Mouse (Mus musculus): ENCODE data around the gene Ubxn10. TPM values are rescaled to one million over a fixed set of nuclear protein-coding genes. Genes with fewer than 3 reads are reported as not detected.

Ubxn10 gene
- total RNA-seq (2017): not detected in 2 replicates

DNA sequence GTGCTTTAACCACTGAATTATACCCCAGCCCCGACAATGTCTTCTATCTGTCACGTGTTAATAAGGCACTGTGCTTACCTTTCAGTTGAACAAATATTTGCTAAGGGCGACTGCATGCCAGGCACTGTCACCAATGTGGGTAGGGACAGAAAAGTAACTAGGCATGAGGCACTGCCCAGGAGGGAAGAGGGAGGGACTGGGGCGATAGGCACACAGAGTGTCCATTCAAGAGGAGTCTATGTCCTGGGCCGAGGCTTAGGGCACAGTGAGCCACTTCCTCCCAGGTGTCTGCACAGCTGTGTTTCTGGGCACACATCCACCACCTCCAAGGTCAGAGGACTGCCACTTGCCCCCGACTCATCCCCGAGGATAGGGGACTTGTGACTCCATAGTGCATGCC lies at the start of gene Ubxn10:
Gene Ubxn10, minus strand, starts transcription at position 137 of the 400 bp plus-strand sequence.
- ATAC-seq (replicated peaks in 1 of 2; ENCODE audit: insufficient read depth in 1 of 2, low FRiP score in 2 of 2, low TSS enrichment in 1 of 2, low read depth in 1 of 2, poor library complexity in 2 of 2, severe bottlenecking in 2 of 2): no peak

DNA sequence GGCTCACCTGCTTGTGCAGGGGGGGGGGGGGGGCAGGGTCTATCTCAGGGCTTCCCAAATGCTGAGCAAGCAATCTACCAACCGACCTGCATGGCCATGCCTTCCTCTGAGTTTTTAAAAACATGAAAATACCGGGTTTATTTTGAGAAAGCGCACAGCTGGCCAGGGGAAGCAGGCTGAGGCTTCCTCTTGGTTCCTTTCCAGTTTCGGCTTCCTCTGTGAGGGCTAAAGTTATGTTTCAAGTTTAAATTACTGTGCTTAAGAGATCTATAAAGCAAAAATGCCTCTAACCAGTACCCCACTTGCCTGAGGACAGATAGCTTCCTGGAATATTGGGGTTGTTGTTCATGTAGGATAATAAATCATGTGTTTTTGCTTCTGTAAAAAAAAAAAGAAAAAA lies 49.2 kb upstream of the Ubxn10 start:
- ATAC-seq (replicated peaks in 1 of 2; ENCODE audit: insufficient read depth in 1 of 2, low FRiP score in 2 of 2, low TSS enrichment in 1 of 2, low read depth in 1 of 2, poor library complexity in 2 of 2, severe bottlenecking in 2 of 2): 0 out of 4 replicates have a peak, but pooled peaks of 1 of the 2 experiments have one; percentile 36

DNA sequence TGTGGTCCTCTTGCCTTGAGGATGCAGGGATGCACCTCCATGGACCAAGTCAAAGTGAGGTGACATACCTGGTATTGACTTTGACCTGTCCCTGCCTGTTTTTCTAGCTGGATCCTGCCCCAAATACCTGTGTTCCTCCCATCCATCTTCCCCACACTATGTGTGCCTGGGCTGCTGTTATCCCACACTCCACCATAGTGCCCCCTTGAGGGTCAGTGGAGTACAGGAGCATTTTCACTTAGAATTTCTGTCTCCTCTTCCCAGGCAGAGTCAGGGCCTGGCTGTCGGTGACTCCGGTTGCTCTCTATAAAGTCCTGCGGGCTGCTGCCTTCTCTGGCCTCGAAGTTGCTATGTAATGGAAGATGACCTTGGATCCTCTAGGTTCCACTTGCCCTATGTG lies 48.8 kb upstream of the Ubxn10 start:
- no peak for ATAC-seq (replicated peaks in 1 of 2; ENCODE audit: insufficient read depth in 1 of 2, low FRiP score in 2 of 2, low TSS enrichment in 1 of 2, low read depth in 1 of 2, poor library complexity in 2 of 2, severe bottlenecking in 2 of 2)

DNA sequence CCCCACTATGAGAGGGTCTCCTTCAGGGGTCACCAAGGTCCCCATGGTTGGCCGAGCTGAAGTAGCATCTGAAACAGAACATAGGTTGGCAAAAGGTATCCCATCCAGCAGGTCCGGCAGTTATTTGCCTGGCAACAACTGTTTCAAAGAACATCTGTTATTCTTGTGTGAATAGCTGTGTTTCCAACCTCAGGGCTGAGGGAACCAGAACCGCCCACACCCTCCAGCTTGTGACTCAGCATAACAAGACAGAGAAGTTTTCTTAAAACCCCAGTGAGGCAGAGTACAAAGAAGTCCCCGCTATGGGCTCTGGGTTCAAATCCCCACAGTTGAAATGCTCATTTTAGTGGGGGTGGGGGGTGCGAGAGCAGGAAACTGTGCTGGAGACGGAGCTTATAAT lies 45.1 kb upstream of the Ubxn10 start:
- ATAC-seq (replicated peaks in 1 of 2; ENCODE audit: insufficient read depth in 1 of 2, low FRiP score in 2 of 2, low TSS enrichment in 1 of 2, low read depth in 1 of 2, poor library complexity in 2 of 2, severe bottlenecking in 2 of 2): no peak

DNA sequence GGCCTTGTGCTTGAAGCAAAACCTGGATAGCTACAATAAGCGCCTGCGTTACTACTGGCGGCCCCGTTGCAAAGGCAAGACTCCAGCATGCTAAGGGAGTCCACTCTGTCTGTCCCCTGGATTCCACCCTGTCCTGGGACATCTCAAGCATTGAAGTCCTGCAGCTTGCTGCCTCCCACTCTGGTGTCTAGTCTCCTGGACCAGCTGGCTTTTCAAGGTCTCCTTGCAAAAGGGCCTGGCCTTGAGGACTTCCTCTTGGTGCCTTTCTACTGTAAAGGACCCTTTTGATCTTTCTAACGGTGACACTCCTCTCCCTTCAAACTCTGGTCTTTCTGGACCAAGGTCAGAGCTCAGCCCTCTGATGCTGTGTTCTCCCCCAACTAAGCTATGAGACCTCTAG lies 43.3 kb upstream of the Ubxn10 start:
- ATAC-seq (replicated peaks in 1 of 2; ENCODE audit: insufficient read depth in 1 of 2, low FRiP score in 2 of 2, low TSS enrichment in 1 of 2, low read depth in 1 of 2, poor library complexity in 2 of 2, severe bottlenecking in 2 of 2): no peak

DNA sequence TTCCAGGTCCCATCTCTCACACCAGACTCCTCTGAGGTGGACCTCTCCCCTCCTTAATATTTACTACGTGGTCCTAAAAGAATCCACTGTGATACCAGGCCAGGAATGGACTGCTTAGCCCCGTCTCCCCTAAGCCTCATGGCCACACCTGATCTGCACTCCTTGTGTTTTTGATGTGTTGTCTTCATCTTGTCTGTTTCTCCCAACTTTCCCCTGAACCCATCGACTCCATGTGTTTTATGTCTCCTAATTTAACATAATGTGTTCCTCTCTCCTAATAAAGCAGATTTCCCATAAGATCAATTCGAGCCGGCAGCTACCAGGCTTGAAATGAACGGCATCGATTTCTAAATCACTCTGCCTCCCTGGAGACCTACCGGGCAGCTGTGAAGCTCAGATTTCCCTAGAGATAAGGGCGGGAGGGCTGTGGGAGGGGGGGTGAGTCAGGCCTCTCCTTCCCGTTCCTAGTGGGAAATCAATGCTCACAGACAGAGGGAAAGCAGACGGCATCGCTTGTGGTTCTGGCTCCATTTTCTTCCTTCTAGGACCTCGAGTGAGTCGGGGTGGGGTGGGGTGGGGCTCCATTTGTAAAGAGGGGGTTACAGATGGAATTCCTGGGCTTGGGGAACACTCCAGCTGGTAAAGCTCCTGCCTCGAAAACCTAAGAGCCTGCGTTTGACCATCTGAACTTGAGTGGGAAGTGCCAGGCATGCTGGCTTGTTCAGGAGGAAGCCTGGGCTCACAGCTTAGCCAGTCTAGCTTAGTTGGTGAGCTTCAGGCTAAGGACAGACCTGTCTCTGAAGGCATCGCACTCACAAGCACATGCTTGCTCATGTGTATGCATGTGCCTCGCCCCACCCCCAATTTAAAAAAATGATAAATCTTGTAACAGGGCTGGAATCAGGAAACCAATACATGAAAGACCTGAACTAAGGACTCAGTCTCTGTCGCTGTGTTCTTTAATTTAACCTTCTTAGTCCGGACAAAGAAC lies 40.7 kb upstream of the Ubxn10 start:
- no peak for ATAC-seq (replicated peaks in 1 of 2; ENCODE audit: insufficient read depth in 1 of 2, low FRiP score in 2 of 2, low TSS enrichment in 1 of 2, low read depth in 1 of 2, poor library complexity in 2 of 2, severe bottlenecking in 2 of 2)

DNA sequence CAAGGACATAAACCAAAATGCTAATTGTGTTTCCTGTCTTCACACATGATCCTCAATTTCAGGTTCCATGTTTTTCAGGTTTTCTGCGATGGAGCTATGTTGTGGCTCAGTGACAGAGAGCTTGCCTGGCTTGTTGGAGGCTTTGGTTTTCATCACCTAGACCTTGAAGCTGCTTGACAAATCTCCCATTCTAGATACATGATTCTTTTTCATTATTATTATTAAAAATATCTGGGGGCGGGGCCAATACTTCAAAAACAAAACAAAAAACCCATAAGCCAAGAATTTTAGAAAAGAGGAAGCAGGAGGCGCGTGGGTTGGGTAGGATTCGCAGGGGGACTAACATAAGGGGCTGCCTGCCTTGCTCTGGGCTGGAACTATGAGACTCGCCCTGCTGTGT lies 38.5 kb upstream of the Ubxn10 start, which contains the start of gene Pla2g2d:
Gene Pla2g2d, plus strand, starts transcription at position 301 of the 400 bp plus-strand sequence.
- ATAC-seq (replicated peaks in 1 of 2; ENCODE audit: insufficient read depth in 1 of 2, low FRiP score in 2 of 2, low TSS enrichment in 1 of 2, low read depth in 1 of 2, poor library complexity in 2 of 2, severe bottlenecking in 2 of 2): no peak

DNA sequence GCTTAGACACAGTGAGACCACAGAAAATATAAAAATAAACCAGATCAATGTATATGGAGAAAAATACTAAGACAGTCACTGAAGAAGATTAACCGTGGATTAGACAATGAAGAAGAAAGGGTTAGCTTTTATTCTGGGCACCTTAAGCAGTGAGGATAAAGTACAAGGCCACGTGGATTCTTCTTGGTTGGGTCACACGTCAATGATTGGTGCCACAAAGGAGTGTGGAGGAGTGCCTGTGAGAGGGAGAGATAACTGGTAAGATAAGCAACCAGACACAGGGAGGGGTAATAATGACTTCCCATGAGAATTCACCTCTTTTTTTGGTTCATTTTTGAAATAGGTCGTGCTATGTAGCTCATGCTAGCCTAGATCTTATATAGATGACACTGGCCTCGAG lies 35.4 kb upstream of the Ubxn10 start:
- ATAC-seq (replicated peaks in 1 of 2; ENCODE audit: insufficient read depth in 1 of 2, low FRiP score in 2 of 2, low TSS enrichment in 1 of 2, low read depth in 1 of 2, poor library complexity in 2 of 2, severe bottlenecking in 2 of 2): no peak

DNA sequence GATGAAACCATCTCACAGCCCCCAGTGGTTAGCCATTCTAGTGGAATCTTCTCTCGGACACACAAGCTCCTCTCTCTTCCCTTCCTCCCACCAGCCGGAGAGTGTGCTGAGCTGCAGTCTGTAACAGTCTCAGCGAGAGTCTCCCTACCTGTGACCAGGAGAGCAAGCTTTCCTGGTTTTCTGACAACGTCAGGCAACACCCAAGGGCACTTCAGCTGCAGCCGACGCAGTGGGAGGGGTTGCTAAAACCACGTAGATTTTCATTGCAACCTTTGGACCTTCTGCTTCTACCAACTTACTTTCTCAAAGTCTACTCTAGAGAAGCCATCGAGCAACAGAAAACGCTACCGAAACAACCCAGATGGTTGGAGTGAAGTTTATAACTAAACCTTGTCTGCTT lies 35.0 kb upstream of the Ubxn10 start:
- no peak for ATAC-seq (replicated peaks in 1 of 2; ENCODE audit: insufficient read depth in 1 of 2, low FRiP score in 2 of 2, low TSS enrichment in 1 of 2, low read depth in 1 of 2, poor library complexity in 2 of 2, severe bottlenecking in 2 of 2)

DNA sequence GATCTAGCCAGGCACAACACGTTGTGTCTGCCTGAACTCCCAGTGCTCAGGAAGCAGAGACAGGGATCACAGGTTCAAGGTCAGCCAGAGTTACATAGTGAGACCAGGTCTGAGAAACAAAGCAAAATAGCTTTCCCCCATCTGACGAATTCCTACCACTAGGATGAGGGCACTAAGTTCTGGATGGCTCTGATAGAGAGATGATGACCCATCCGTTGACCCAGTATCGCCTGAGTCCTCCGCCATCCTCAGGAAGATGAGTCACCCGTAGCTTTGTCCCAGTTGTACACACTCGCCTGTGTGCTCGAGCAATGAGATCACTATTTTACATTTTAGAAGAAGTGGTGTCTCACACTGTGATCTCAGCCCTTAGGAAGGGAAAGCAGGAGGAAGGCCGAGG lies 25.3 kb upstream of the Ubxn10 start:
- no peak for ATAC-seq (replicated peaks in 1 of 2; ENCODE audit: insufficient read depth in 1 of 2, low FRiP score in 2 of 2, low TSS enrichment in 1 of 2, low read depth in 1 of 2, poor library complexity in 2 of 2, severe bottlenecking in 2 of 2)

DNA sequence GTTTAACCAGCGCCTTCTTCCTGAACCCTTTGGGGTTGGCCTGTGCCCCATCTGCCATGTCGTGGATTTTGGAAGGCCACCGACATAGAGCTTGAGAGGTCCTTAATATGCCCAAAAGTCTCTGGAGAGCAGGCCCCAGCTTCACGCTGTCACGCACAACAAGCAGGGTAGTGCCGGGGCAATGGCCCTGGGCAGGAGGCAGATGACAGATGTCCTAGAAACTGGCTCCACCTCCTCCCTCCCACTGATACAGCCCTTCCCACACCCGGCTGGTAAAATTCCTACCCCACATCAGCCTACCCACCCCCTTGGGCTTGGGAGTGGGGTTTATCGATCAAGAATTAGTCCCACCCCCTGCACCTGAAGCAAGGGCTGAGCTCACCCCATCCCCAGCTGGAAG lies 20.4 kb upstream of the Ubxn10 start, which contains the start of gene Pla2g2f:
Gene Pla2g2f, minus strand, starts transcription at position 211 of the 400 bp plus-strand sequence.
- no peak for ATAC-seq (replicated peaks in 1 of 2; ENCODE audit: insufficient read depth in 1 of 2, low FRiP score in 2 of 2, low TSS enrichment in 1 of 2, low read depth in 1 of 2, poor library complexity in 2 of 2, severe bottlenecking in 2 of 2)

DNA sequence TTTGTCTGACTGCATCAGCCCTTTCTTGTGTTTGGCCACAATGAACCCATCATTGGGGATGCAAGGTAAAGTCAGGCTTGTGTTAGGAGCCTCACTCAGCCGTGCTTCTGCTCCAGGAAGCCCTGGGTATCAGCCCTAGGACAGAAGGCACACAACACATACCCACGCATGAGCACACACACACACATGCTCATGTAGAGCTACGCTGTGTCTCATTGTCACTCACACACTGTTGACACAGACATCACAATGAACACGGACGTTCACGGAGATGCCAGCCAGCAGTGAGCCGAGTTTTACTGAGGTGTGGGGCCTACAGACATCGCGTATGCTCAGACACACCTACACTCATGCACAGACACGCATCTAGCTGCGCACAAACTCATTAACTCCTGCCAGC lies 19.0 kb upstream of the Ubxn10 start:
- ATAC-seq (replicated peaks in 1 of 2; ENCODE audit: insufficient read depth in 1 of 2, low FRiP score in 2 of 2, low TSS enrichment in 1 of 2, low read depth in 1 of 2, poor library complexity in 2 of 2, severe bottlenecking in 2 of 2): no peak

DNA sequence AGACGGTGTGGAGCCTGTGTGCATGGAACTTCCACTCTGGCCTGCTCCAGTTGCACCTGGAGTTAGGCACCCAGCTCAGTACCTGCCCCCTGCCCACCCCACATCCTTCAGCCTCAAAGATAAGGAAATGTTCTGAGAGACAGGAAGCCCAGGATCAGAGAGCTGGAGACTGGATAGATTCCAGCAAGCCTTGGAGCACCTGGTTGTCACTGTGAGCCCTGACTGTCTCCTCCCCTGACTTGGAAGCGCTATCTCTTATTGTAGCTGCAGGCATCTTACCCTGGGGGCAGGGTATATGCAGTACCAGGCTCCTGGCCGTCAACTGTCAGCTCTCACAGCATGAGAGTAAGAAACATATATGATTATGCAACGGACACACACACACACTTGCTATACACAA lies 18.5 kb upstream of the Ubxn10 start:
- ATAC-seq (replicated peaks in 1 of 2; ENCODE audit: insufficient read depth in 1 of 2, low FRiP score in 2 of 2, low TSS enrichment in 1 of 2, low read depth in 1 of 2, poor library complexity in 2 of 2, severe bottlenecking in 2 of 2): no peak

DNA sequence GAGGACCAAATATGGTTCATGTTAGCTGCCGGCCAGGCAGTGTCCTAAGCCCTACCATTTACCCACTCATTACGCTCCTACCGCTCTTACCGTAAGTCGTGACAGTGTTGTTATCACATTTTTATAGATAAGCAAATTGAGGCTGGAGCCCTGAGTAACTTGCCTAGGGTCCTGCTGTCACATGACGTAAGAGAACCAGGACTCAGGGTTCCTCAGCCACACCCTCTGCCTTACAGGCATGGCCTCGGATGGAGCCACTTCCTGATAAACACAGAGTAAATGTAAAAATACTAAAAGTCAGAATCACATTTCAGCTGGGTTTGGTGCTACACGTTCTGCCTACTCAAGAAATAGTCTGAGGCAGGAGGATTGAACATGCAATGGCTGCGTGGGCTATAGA lies 17.5 kb upstream of the Ubxn10 start:
- ATAC-seq (replicated peaks in 1 of 2; ENCODE audit: insufficient read depth in 1 of 2, low FRiP score in 2 of 2, low TSS enrichment in 1 of 2, low read depth in 1 of 2, poor library complexity in 2 of 2, severe bottlenecking in 2 of 2): no peak

DNA sequence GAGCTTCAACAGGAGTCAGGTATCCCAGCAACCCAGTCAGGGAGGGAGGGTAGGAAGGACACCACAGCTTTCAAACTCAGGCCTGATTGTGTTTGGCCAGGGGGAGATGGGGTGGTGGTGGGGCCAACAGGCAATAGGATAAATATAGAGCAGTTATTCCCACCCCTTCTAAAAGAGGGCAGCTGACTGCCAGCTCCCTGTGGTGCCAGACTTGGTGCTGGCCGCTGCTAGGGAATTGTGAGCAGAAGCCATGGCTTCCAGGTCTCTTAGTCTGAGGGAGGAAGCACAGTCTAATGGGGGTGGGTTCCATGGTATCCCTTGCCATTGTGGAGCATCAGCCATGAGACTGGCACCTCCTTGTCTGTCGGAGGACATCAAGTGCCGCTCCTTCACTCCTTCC lies 16.6 kb upstream of the Ubxn10 start:
- no peak for ATAC-seq (replicated peaks in 1 of 2; ENCODE audit: insufficient read depth in 1 of 2, low FRiP score in 2 of 2, low TSS enrichment in 1 of 2, low read depth in 1 of 2, poor library complexity in 2 of 2, severe bottlenecking in 2 of 2)

DNA sequence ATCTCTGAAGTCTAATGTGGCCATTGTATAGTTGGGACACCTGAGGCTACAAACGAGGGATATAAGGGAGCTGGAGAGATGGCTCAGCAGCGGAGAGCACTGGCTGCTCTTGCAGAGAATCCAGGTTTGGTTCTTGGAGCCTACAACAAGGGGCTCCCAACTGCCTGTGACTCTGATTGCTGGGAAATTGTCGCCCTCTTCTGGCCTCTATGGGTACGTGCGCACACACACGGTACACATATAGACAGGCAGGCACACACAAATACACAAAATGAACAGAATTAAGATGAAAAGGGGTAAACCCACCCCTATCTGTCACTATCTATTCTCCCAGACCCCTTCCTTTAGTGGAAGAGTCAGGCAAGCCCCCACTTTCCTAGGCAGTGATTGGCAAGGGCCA lies 15.6 kb upstream of the Ubxn10 start:
- no peak for ATAC-seq (replicated peaks in 1 of 2; ENCODE audit: insufficient read depth in 1 of 2, low FRiP score in 2 of 2, low TSS enrichment in 1 of 2, low read depth in 1 of 2, poor library complexity in 2 of 2, severe bottlenecking in 2 of 2)

DNA sequence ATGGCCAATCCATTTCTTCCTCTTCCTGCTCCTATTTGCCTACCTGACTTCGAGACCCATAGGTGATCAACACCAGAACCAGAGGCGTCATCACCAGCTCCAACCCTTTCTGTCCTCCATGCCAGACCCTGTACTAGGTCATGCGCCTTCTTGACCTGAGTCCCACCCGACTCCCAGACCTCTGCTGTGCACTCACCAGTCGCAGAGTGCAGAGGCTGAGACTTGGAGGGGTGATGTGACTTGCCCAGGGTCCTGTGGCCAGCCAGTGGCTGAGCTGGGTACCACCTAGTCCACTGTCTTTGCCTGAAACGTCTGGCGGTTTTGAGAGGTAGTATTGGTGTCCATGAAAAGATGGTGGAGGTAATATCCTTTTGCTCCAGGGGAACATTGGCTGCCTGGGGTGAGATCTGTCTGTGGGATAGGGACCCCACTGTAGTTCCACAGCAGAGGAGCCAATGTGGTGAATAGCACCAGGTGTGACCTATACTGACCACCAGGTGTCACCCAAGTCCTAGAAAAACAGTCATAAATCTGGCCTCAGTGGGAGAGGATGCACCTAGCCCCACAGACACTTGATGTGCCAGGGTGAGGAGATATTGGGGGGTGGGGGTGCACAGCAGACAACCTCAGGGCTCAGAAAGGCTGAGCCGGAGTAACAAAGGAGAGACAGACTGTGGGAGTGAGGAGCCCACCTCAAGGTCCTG lies 11.6 kb upstream of the Ubxn10 start:
- 0 out of 4 replicates have a peak, but pooled peaks have one; percentile 37 to 43 for ATAC-seq (replicated peaks in 1 of 2; ENCODE audit: insufficient read depth in 1 of 2, low FRiP score in 2 of 2, low TSS enrichment in 1 of 2, low read depth in 1 of 2, poor library complexity in 2 of 2, severe bottlenecking in 2 of 2)

DNA sequence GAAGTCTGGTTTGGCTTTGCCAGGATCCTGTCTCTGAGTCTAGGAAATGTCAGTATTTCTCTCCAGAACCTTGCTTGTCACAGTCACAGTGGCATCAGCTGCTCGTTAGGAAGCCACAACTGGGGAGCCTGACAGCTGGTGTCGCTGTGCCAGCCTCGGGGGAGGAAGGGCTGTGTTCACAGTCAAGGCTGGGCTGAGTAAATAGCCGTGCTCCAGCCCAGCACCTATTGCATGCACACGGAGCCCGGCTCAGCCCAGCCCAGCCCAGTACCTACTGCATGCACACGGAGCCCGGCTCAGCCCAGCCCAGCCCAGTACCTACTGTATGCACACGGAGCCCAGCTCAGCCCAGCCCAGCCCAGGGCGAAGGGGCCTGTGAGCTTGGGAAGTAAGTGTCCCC lies 10.9 kb upstream of the Ubxn10 start:
- ATAC-seq (replicated peaks in 1 of 2; ENCODE audit: insufficient read depth in 1 of 2, low FRiP score in 2 of 2, low TSS enrichment in 1 of 2, low read depth in 1 of 2, poor library complexity in 2 of 2, severe bottlenecking in 2 of 2): no peak

All from hematopoietic stem cell, adult 5-6 weeks (primary cell).